Mouse (Mus musculus) layer of hippocampus, postnatal 10 days (tissue): ENCODE data around the gene Crybg1. TPM values are rescaled to one million over a fixed set of nuclear protein-coding genes. Genes with fewer than 3 reads are reported as not detected.

Source experiments
- total RNA-seq, 2 experiments: library from RNA; stranded (reverse); gene quantifications; 2 replicates each; pipeline ENCODE4 v1.2.3; 2021

The Crybg1 gene
- total RNA-seq, 2 experiments from 2014 or later, result 0.51 to 0.87 TPM

Other genes starting within 250 kb of the Crybg1 start
- 10 to 100 TPM; 15.6 to 17.3 TPM for gene Qrsl1, start 247.1 kb downstream of the Crybg1 start, total RNA-seq
- 10 to 100 TPM; 12.7 to 12.9 TPM for gene Rtn4ip1, start 247.0 kb downstream of the Crybg1 start, total RNA-seq
- gene Atg5, start 119.5 kb upstream of the Crybg1 start, total RNA-seq, result 10 to 100 TPM; 21.4 to 23.2 TPM